Comparison of ENCODE assay signal across 9 mouse cellular contexts in genomic region chr11:103920665-103921064, GRCm38 (mm10). TPM values are rescaled to one million over a fixed set of nuclear protein-coding genes. Genes with fewer than 3 reads are reported as not detected.
DNase-seq lines count a peak whose midpoint lies in the region; ATAC-seq and TF ChIP-seq lines count a peak whose summit lies in the region.
"Had no signal": no experiment of that assay in that cellular context is flagged by ENCODE, and none has a peak within 500 bp of the region (broad histone marks: within the 10 kb centered on the region; RNA-seq: fewer than 3 reads in every experiment).

No protein-coding gene starts in this region.

- ATAC-seq in heart, embryonic 11.5 days (replicated peaks; ENCODE audit: insufficient number of reproducible peaks, low FRiP score, low TSS enrichment): no peak
- no peak for ATAC-seq in lung, postnatal 0 days
- no peak for ATAC-seq in frontal cortex, adult (ENCODE audit: low TSS enrichment)

- no peak for TF ChIP-seq RAD21 in MEL (IDR thresholded peaks at IDR 0.05; ENCODE audit: low read depth, low read length)

- H3K9me3 ChIP-seq in heart, embryonic 11.5 days (replicated peaks; ENCODE audit: control insufficient read depth, low read length): no peaks in the 10 kb centered on the region
- H3K9me3 ChIP-seq in MEL (replicated peaks; ENCODE audit: insufficient read depth, low read length): no peaks in the 10 kb centered on the region
- no peaks in the 10 kb centered on the region for H3K9me3 ChIP-seq in lung, postnatal 0 days (ENCODE audit: low read length)
- H3K9me3 ChIP-seq: neural tube, embryonic 12.5 days had no signal

- peak; percentile 19 to 66 for DNase-seq in heart, adult 2 months
- peak; percentile 78 for DNase-seq in MEL (ENCODE audit: low read depth, low spot score)
- peak; percentile 64 for DNase-seq in forelimb bud, embryonic 11.5 days (ENCODE audit: low read depth, low spot score)
- peak; percentile 42 for DNase-seq in lung, postnatal 0 days (ENCODE audit: low spot score)
- DNase-seq in left cerebral cortex, postnatal 4 days: no peak
- no peak for DNase-seq in layer of hippocampus, adult 9-10 months (ENCODE audit: low spot score)

- TF ChIP-seq EP300 in heart, adult 2 months (IDR thresholded peaks at IDR 0.05; ENCODE audit: insufficient read depth, low read depth, low read length): no peak
- TF ChIP-seq EP300 in MEL (IDR thresholded peaks at IDR 0.05; ENCODE audit: low read depth in 1 of 2, low read length in 2 of 2): no peak
- TF ChIP-seq EP300 in lung, postnatal 0 days (IDR thresholded peaks at IDR 0.05): no peak

- no peaks in the 10 kb centered on the region for H3K4me1 ChIP-seq in heart, adult 2 months (ENCODE audit: control insufficient read depth, insufficient read depth, low read length)
- no peaks in the 10 kb centered on the region for H3K4me1 ChIP-seq in heart, embryonic 11.5 days (ENCODE audit: control insufficient read depth, insufficient read depth, low read length)
- H3K4me1 ChIP-seq in MEL (ENCODE audit: control insufficient read depth in 1 of 2, insufficient read depth in 2 of 2, low read length in 2 of 2): peaks cover 23% of the 10 kb centered on the region in 2 experiments
- no peaks in the 10 kb centered on the region for H3K4me1 ChIP-seq in lung, postnatal 0 days (ENCODE audit: insufficient read depth, low read depth, low read length)
- H3K4me1 ChIP-seq: neural tube, embryonic 12.5 days had no signal

- H3K79me2 ChIP-seq in heart, adult 2 months (replicated peaks; ENCODE audit: control insufficient read depth, insufficient read depth, low read length): no peaks in the 10 kb centered on the region
- no peaks in the 10 kb centered on the region for H3K79me2 ChIP-seq in MEL (ENCODE audit: control insufficient read depth, insufficient read depth, low read length, poor library complexity)

- no peak overlapping the region for H3K27ac ChIP-seq in heart, adult 2 months
- H3K27ac ChIP-seq in heart, embryonic 11.5 days (ENCODE audit: low read depth, low read length): no peak overlapping the region
- no peak overlapping the region for H3K27ac ChIP-seq in MEL (ENCODE audit: control insufficient read depth, low read depth, low read length)
- H3K27ac ChIP-seq in lung, postnatal 0 days (ENCODE audit: low read length): no peak overlapping the region
- H3K27ac ChIP-seq: neural tube, embryonic 12.5 days had no signal

- no peak for TF ChIP-seq POLR2A in heart, adult 2 months (IDR thresholded peaks at IDR 0.05; ENCODE audit: insufficient read depth, low read depth, low read length)
- TF ChIP-seq POLR2A in MEL (IDR thresholded peaks at IDR 0.05; ENCODE audit: control insufficient read depth in 1 of 2, insufficient read depth in 1 of 2, low read depth in 1 of 2, low read length in 2 of 2, poor library complexity in 1 of 2): no peak

- H3K27me3 ChIP-seq in heart, adult 2 months (ENCODE audit: control insufficient read depth, insufficient read depth, low read length): no peaks in the 10 kb centered on the region
- no peaks in the 10 kb centered on the region for H3K27me3 ChIP-seq in heart, embryonic 11.5 days (ENCODE audit: control insufficient read depth, insufficient read depth, low read length)
- H3K27me3 ChIP-seq in MEL (ENCODE audit: control insufficient read depth in 1 of 2, insufficient read depth in 2 of 2, low read length in 2 of 2): no peaks in the 10 kb centered on the region
- no peaks in the 10 kb centered on the region for H3K27me3 ChIP-seq in lung, postnatal 0 days (replicated peaks; ENCODE audit: insufficient read depth, low read length)
- H3K27me3 ChIP-seq: neural tube, embryonic 12.5 days had no signal

- WGBS in heart, adult 2 months: 60% methylated on average over 5 of the region's 5 CpGs
- 61% methylated on average over 5 of the region's 5 CpGs for WGBS in heart, embryonic 11.5 days (ENCODE audit: insufficient replicate concordance)
- WGBS in lung, postnatal 0 days: 68% methylated on average over 5 of the region's 5 CpGs

- intact Hi-C loops in heart, adult 2 months (cut with DNase I): no loop called here
- intact Hi-C loops in left cerebral cortex, postnatal 4 days (cut with DNase I): no loop called here

- no peak overlapping the region for H3K4me2 ChIP-seq in heart, embryonic 11.5 days
- H3K4me2 ChIP-seq in lung, postnatal 0 days (replicated peaks; ENCODE audit: low read depth, low read length): no peak overlapping the region
- H3K4me2 ChIP-seq: neural tube, embryonic 12.5 days had no signal

- TF ChIP-seq CTCF in heart, adult 2 months (IDR thresholded peaks at IDR 0.05): no peak
- TF ChIP-seq CTCF in MEL (IDR thresholded peaks at IDR 0.05 in 2 of 3, conservative IDR thresholded peaks at IDR 0.05 in 1 of 3; ENCODE audit: control insufficient read depth in 1 of 3, insufficient read depth in 1 of 3, low read depth in 2 of 3, low read length in 3 of 3, poor library complexity in 1 of 3, severe bottlenecking in 1 of 3): no peak
- TF ChIP-seq CTCF in lung, postnatal 0 days (IDR thresholded peaks at IDR 0.05): no peak

- no peak overlapping the region for H3K4me3 ChIP-seq in heart, adult 2 months
- no peak overlapping the region for H3K4me3 ChIP-seq in heart, embryonic 11.5 days (ENCODE audit: low read depth, low read length)
- H3K4me3 ChIP-seq in MEL (ENCODE audit: control insufficient read depth in 1 of 2, insufficient read depth in 1 of 2, low read depth in 2 of 2, low read length in 2 of 2): no peak overlapping the region
- no peak overlapping the region for H3K4me3 ChIP-seq in lung, postnatal 0 days (ENCODE audit: low read depth, low read length)
- H3K4me3 ChIP-seq: neural tube, embryonic 12.5 days had no signal

- H3K36me3 ChIP-seq in heart, adult 2 months (ENCODE audit: control insufficient read depth, insufficient read depth, low read length): no peaks in the 10 kb centered on the region
- H3K36me3 ChIP-seq in heart, embryonic 11.5 days (ENCODE audit: control insufficient read depth, insufficient read depth, low read length): 0 out of 2 replicates have a peak, but pooled peaks cover 2% of the 10 kb centered on the region
- H3K36me3 ChIP-seq in MEL (ENCODE audit: control insufficient read depth in 1 of 2, insufficient read depth in 2 of 2, low read length in 2 of 2): peaks cover 0 to 27% of the 10 kb centered on the region in 2 experiments; a peak in 3 of 4 replicates
- H3K36me3 ChIP-seq in lung, postnatal 0 days (ENCODE audit: insufficient read depth, low read length): peaks cover 3% of the 10 kb centered on the region; the same call in 1 of the 2 replicates

- H3K9ac ChIP-seq in heart, adult 2 months (ENCODE audit: low read depth, low read length): no peak overlapping the region
- no peak overlapping the region for H3K9ac ChIP-seq in heart, embryonic 11.5 days (ENCODE audit: low read depth, low read length)
- H3K9ac ChIP-seq in MEL (ENCODE audit: control insufficient read depth, low read depth, low read length, poor library complexity, severe bottlenecking): no peak overlapping the region
- H3K9ac ChIP-seq in lung, postnatal 0 days (replicated peaks; ENCODE audit: low read depth): no peak overlapping the region
- H3K9ac ChIP-seq: neural tube, embryonic 12.5 days had no signal

TF ChIP-seq in MEL, 35 proteins besides CTCF, POLR2A, EP300 and RAD21:
- TF ChIP-seq NRF1 (IDR thresholded peaks at IDR 0.05; ENCODE audit: insufficient read depth, low read depth, low read length, poor library complexity, severe bottlenecking) (no peak), SIN3A (IDR thresholded peaks at IDR 0.05; ENCODE audit: low read length) (peak; percentile 100), TBP (IDR thresholded peaks at IDR 0.05; ENCODE audit: low read depth, low read length) (no peak), MAFK (IDR thresholded peaks at IDR 0.05; ENCODE audit: borderline replicate concordance, low read depth, low read length) (no peak), ZMIZ1 (IDR thresholded peaks at IDR 0.05; ENCODE audit: low read depth, low read length) (no peak), MXI1 (IDR thresholded peaks at IDR 0.05; ENCODE audit: low read depth, low read length) (peak; percentile 99)

RNA-seq across cellular contexts. Expression of gene Nsf, which starts 33.2 kb away (rescaled TPM):
- 10 to 100 TPM; 26.9 to 28.7 TPM for total RNA-seq in heart, adult 2 months (2021)
- polyA plus RNA-seq in heart, adult 2 months (2012; rRNA removed): 14.0 and 16.5 TPM in 2 replicates
- polyA plus RNA-seq in heart, embryonic 11.5 days (2014; fragmentation: Nextera tagmentation; extraction: Ambion mirVana): 30.5 and 37.0 TPM in 2 replicates
- total RNA-seq in MEL (2012; rRNA removed): 37.9 and 43.4 TPM in 2 replicates
- 10 to 100 TPM in 1 of 2 experiments, not detected in 1; 40.2 TPM for polyA plus RNA-seq in MEL (2012; ENCODE audit: insufficient read depth in 1 of 2, insufficient read length in 2 of 2, low read depth in 1 of 2, low replicate concordance in 2 of 2, missing spikeins in 1 of 2)
- polyA plus RNA-seq in lung, postnatal 0 days (2015; fragmentation: Nextera tagmentation; extraction: Ambion mirVana): 44.7 and 47.3 TPM in 2 replicates
- 100 to 1,000 TPM; 241 to 292 TPM for total RNA-seq in left cerebral cortex, postnatal 4 days (2021)

RNA-seq across cellular contexts. Expression of gene Arf2, which starts 45.9 kb away (rescaled TPM):
- total RNA-seq in heart, adult 2 months (2021): 10 to 100 TPM; 27.8 to 33.5 TPM
- polyA plus RNA-seq in heart, adult 2 months (2012; rRNA removed): 13.7 and 25.2 TPM in 2 replicates
- 56.0 and 63.2 TPM in 2 replicates for polyA plus RNA-seq in heart, embryonic 11.5 days (2014; fragmentation: Nextera tagmentation; extraction: Ambion mirVana)
- 32.1 and 36.1 TPM in 2 replicates for total RNA-seq in MEL (2012; rRNA removed)
- 10 to 100 TPM in 1 of 2 experiments, not detected in 1; 23.6 TPM for polyA plus RNA-seq in MEL (2012; ENCODE audit: insufficient read depth in 1 of 2, insufficient read length in 2 of 2, low read depth in 1 of 2, low replicate concordance in 2 of 2, missing spikeins in 1 of 2)
- 95.8 and 107 TPM in 2 replicates for polyA plus RNA-seq in lung, postnatal 0 days (2015; fragmentation: Nextera tagmentation; extraction: Ambion mirVana)
- 100 to 1,000 TPM; 138 to 141 TPM for total RNA-seq in left cerebral cortex, postnatal 4 days (2021)

Comparison
In these comparisons a context has a peak if more than half of its experiments do, and no peak if none do; other contexts are left out.
1. DNase-seq: peak in heart, adult 2 months (2 of 2), MEL (single experiment), forelimb bud, embryonic 11.5 days (single experiment) and lung, postnatal 0 days (single experiment); none in left cerebral cortex, postnatal 4 days (single experiment) and layer of hippocampus, adult 9-10 months (single experiment).